Mouse (Mus musculus) CH12.LX (cell line): ENCODE measurements around the gene Dnph1. TPM values are rescaled to one million over a fixed set of nuclear protein-coding genes. Genes with fewer than 3 reads are reported as not detected.

Experiments
- DNase-seq: peaks from one replicate; pipeline ENCODE4 v3.0.0-alpha.2; 2013; ENCODE audit errors: extremely low read depth
- H3K27ac ChIP-seq: 2 replicates; pipeline ENCODE4 v1.5.1; 2012; ENCODE audit warnings: low read depth, mild to moderate bottlenecking, control low read depth, moderate library complexity; ENCODE audit not compliant: insufficient read depth
- H3K27me3 ChIP-seq: replicated peaks from 2 replicates; pipeline ENCODE3; 2012; ENCODE audit warnings: inconsistent platforms
- H3K36me3 ChIP-seq, 2 experiments: replicated peaks in 1 of 2; 2 replicates each; pipeline versions ENCODE3 to v1.6.1; 2012; ENCODE audit warnings: inconsistent platforms in 1 of 2, low read length in 1 of 2, mild to moderate bottlenecking in 1 of 2, mixed read lengths in 1 of 2, moderate library complexity in 1 of 2; ENCODE audit not compliant: control insufficient read depth in 1 of 2, insufficient read depth in 1 of 2
- H3K4me1 ChIP-seq, 2 experiments: 2 replicates each; pipeline ENCODE4 v1.6.1; 2012; ENCODE audit warnings: inconsistent platforms in 1 of 2, moderate library complexity in 1 of 2; ENCODE audit not compliant: insufficient read depth in 2 of 2, control insufficient read depth in 1 of 2
- H3K4me2 ChIP-seq: 2 replicates; pipeline ENCODE4 v1.6.1; 2012; ENCODE audit warnings: low read depth, mild to moderate bottlenecking, control low read depth; ENCODE audit not compliant: poor library complexity, insufficient read depth, severe bottlenecking
- H3K4me3 ChIP-seq, 3 experiments: fragments of 150-350 bp in 1 of 3; sonication (generic) in 1 of 3; replicated peaks in 1 of 3; 2 replicates each; pipeline versions ENCODE3 to v1.5.1; 2011 to 2012; ENCODE audit warnings: low read depth in 2 of 3, low read length in 2 of 3, mild to moderate bottlenecking in 2 of 3, moderate library complexity in 2 of 3, control low read depth in 1 of 3, improper control_type of control experiment in 1 of 3, inconsistent platforms in 1 of 3, mixed read lengths in 1 of 3; ENCODE audit not compliant: poor library complexity in 1 of 3
- H3K79me2 ChIP-seq: replicated peaks from 2 replicates; pipeline ENCODE4 v1.6.1; 2012; ENCODE audit warnings: mild to moderate bottlenecking, moderate library complexity; ENCODE audit not compliant: control insufficient read depth, poor library complexity, insufficient read depth, severe bottlenecking; ENCODE audit errors: extremely low read depth
- H3K9ac ChIP-seq: 2 replicates; pipeline ENCODE4 v1.6.1; 2012; ENCODE audit warnings: low read depth, mild to moderate bottlenecking, control low read depth, moderate library complexity; ENCODE audit not compliant: insufficient read depth
- H3K9me3 ChIP-seq: replicated peaks from 2 replicates; pipeline ENCODE3; 2012; ENCODE audit warnings: low read length, inconsistent platforms, mixed read lengths
- BHLHE40 ChIP-seq: IDR thresholded peaks from 2 replicates; pipeline ENCODE4 v1.6.1; 2011; ENCODE audit warnings: mild to moderate bottlenecking, low read depth, low read length, improper control_type of control experiment
- EP300 ChIP-seq: IDR thresholded peaks from 2 replicates; pipeline ENCODE4 v1.6.1; 2011; ENCODE audit warnings: low read length, improper control_type of control experiment
- ETS1 ChIP-seq: conservative IDR thresholded peaks from 2 replicates; pipeline ENCODE4 v1.6.1; 2012; ENCODE audit warnings: low read depth, mild to moderate bottlenecking, inconsistent platforms, low read length, improper control_type of control experiment, moderate library complexity
- GABPA ChIP-seq: IDR thresholded peaks from 2 replicates; pipeline ENCODE4 v1.6.1; 2012; ENCODE audit warnings: low read depth, low read length, improper control_type of control experiment, inconsistent platforms; ENCODE audit not compliant: insufficient replicate concordance
- IRF4 ChIP-seq: IDR thresholded peaks from 2 replicates; pipeline ENCODE4 v1.6.1; 2014; ENCODE audit warnings: low read depth, mild to moderate bottlenecking, inconsistent platforms, low read length, improper control_type of control experiment
- JUN ChIP-seq: IDR thresholded peaks from 2 replicates; pipeline ENCODE4 v1.6.1; 2011; ENCODE audit warnings: low read depth, mild to moderate bottlenecking, low read length, improper control_type of control experiment, moderate library complexity; ENCODE audit not compliant: insufficient read depth
- JUND ChIP-seq: conservative IDR thresholded peaks from 2 replicates; pipeline ENCODE4 v1.6.1; 2011; ENCODE audit warnings: low read depth, low read length, improper control_type of control experiment
- MAZ ChIP-seq: IDR thresholded peaks from 2 replicates; pipeline ENCODE4 v1.6.1; 2012; ENCODE audit warnings: low read depth, mild to moderate bottlenecking, inconsistent platforms, low read length, improper control_type of control experiment, moderate library complexity
- MEF2A ChIP-seq: IDR thresholded peaks from 2 replicates; pipeline ENCODE4 v1.6.1; 2014; ENCODE audit warnings: low read depth, mild to moderate bottlenecking, inconsistent platforms, low read length, improper control_type of control experiment, borderline replicate concordance
- MXI1 ChIP-seq: IDR thresholded peaks from 2 replicates; pipeline ENCODE4 v1.6.1; 2011; ENCODE audit warnings: mild to moderate bottlenecking, low read depth, low read length, improper control_type of control experiment
- MYC ChIP-seq: IDR thresholded peaks from 2 replicates; pipeline ENCODE4 v1.6.1; 2011; ENCODE audit warnings: low read depth, mild to moderate bottlenecking, improper control_type of control experiment, low read length
- NRF1 ChIP-seq: IDR thresholded peaks from 2 replicates; pipeline ENCODE4 v1.6.1; 2014; ENCODE audit warnings: low read depth, mild to moderate bottlenecking, inconsistent platforms, low read length, improper control_type of control experiment, moderate library complexity
- PAX5 ChIP-seq: IDR thresholded peaks from 2 replicates; pipeline ENCODE4 v1.6.1; 2012; ENCODE audit warnings: low read length, inconsistent platforms, mixed read lengths
- POLR2A ChIP-seq: IDR thresholded peaks from 2 replicates; pipeline ENCODE4 v1.6.1; 2011; ENCODE audit warnings: low read depth, mild to moderate bottlenecking, improper control_type of control experiment, low read length
- RCOR1 ChIP-seq: conservative IDR thresholded peaks from 2 replicates; pipeline ENCODE4 v1.6.1; 2012; ENCODE audit warnings: low read depth, mild to moderate bottlenecking, inconsistent platforms, low read length, improper control_type of control experiment
- SMC3 ChIP-seq: IDR thresholded peaks from 2 replicates; pipeline ENCODE4 v1.6.1; 2011; ENCODE audit warnings: low read depth, low read length, improper control_type of control experiment
- TBP ChIP-seq: conservative IDR thresholded peaks from 2 replicates; pipeline ENCODE4 v1.6.1; 2011; ENCODE audit warnings: low read depth, low read length, improper control_type of control experiment
- UBTF ChIP-seq: IDR thresholded peaks from 2 replicates; pipeline ENCODE4 v1.6.1; 2012; ENCODE audit warnings: low read depth, mild to moderate bottlenecking, inconsistent platforms, low read length, improper control_type of control experiment, moderate library complexity
- USF1 ChIP-seq: IDR thresholded peaks from 2 replicates; pipeline ENCODE4 v1.6.1; 2014; ENCODE audit warnings: low read depth, mild to moderate bottlenecking, inconsistent platforms, low read length, improper control_type of control experiment
- ZC3H11A ChIP-seq: IDR thresholded peaks from 2 replicates; pipeline ENCODE4 v1.6.1; 2012; ENCODE audit warnings: low read depth, mild to moderate bottlenecking, inconsistent platforms, low read length, improper control_type of control experiment
- dilution Hi-C: fragments of 300-500 bp; cut with MboI; formaldehyde crosslinking; loops from 2 replicates; pipeline ENCODE4 v1.14.3; 2020; ENCODE audit warnings: low sequenced_read_pairs; ENCODE audit not compliant: extremely low pct_unique_long_range_greater_than_20kb, extremely low pct_ligation_motif_present
- in situ Hi-C: fragments of 300-500 bp; cut with MboI; formaldehyde crosslinking; loops from 3 replicates; pipeline ENCODE4 v1.14.3; 2019; ENCODE audit warnings: low sequenced_read_pairs, low pct_ligation_motif_present, low pct_unique_long_range_greater_than_20kb, mixed read lengths
- polyA plus RNA-seq: library from polyadenylated mRNA; unstranded; fragments of >175 nt; gene quantifications from 2 replicates; pipeline ENCODE4 v1.2.1, GENCODE M21; 2012; ENCODE audit warnings: low read depth; ENCODE audit not compliant: insufficient read length
- total RNA-seq, 2 experiments: library from RNA; depleted of rRNA; stranded (reverse); fragments of 300-350 nt in 1 of 2; fragments of >200 nt in 1 of 2; gene quantifications; 2 replicates each; pipeline ENCODE4 v1.2.3; 2012 to 2014

Dnph1 gene
- total and polyA plus RNA-seq, 3 experiments, result 18.5 to 30.2 (median 28.4) TPM

- TF ChIP-seq USF1, result no peak
- TF ChIP-seq EP300, result no peak
- no peak for TF ChIP-seq IRF4
- TF ChIP-seq MAZ, result no peak
- TF ChIP-seq MEF2A, result no peak
- no peak for TF ChIP-seq GABPA
- no peak for TF ChIP-seq UBTF
- TF ChIP-seq TBP, result no peak
- TF ChIP-seq JUN, result no peak
- no peak for TF ChIP-seq SMC3
- no peak for TF ChIP-seq MYC
- no peak for TF ChIP-seq NRF1
- no peak for TF ChIP-seq ETS1
- no peak for TF ChIP-seq MXI1
- TF ChIP-seq POLR2A, result no peak
- no peak for TF ChIP-seq RCOR1
- no peak for TF ChIP-seq BHLHE40
- no peak for TF ChIP-seq ZC3H11A
- TF ChIP-seq JUND, result no peak
- peaks cover 3% of the 10 kb centered on the region for H3K9me3 ChIP-seq
- in situ Hi-C loops, result no loop called here
- no peak overlapping the region for H3K4me2 ChIP-seq
- H3K27me3 ChIP-seq, result peaks cover 91% of the 10 kb centered on the region
- no peak overlapping the region for H3K27ac ChIP-seq
- H3K9ac ChIP-seq, result no peak overlapping the region
- H3K4me1 ChIP-seq, result peaks cover 12 to 13% of the 10 kb centered on the region in 2 experiments; a peak in 3 of 4 replicates
- DNase-seq, result no peak
- no peaks in the 10 kb centered on the region for H3K79me2 ChIP-seq
- dilution Hi-C loops, result no loop called here
- no peak overlapping the region for H3K4me3 ChIP-seq
- H3K36me3 ChIP-seq, result no peaks in the 10 kb centered on the region
Measured at GRCm38 (mm10) chr17:46454539-46454938, 42.0 kb upstream of the Dnph1 start.

GRCm38 (mm10) chr17:46455110-46455691 lies 41.3 kb upstream of the Dnph1 start:
- no peak overlapping the region for H3K27ac ChIP-seq
- peaks cover 91% of the 10 kb centered on the region for H3K27me3 ChIP-seq
- no peak overlapping the region for H3K4me2 ChIP-seq
- no peaks in the 10 kb centered on the region for H3K36me3 ChIP-seq
- H3K9me3 ChIP-seq, result peaks cover 3% of the 10 kb centered on the region
- in situ Hi-C loops (no loop called here), dilution Hi-C loops (no loop called here)
- H3K4me3 ChIP-seq, result no peak overlapping the region
- no peak for DNase-seq
- H3K9ac ChIP-seq, result no peak overlapping the region
- H3K4me1 ChIP-seq, result peaks cover 12 to 13% of the 10 kb centered on the region in 2 experiments; a peak in 3 of 4 replicates
- TF ChIP-seq PAX5, result no peak
- no peak for TF ChIP-seq TBP
- no peaks in the 10 kb centered on the region for H3K79me2 ChIP-seq
